In genomic region chr6:128296750-128297393, GRCm38 (mm10) we compare ENCODE assay signal across 8 mouse cellular contexts. TPM values are rescaled to one million over a fixed set of nuclear protein-coding genes. Genes with fewer than 3 reads are reported as not detected.
A peak's percentile ranks its signal among the peaks of the same experiment; 100 is the strongest.
DNase-seq lines count a peak whose midpoint lies in the region; ATAC-seq and TF ChIP-seq lines count a peak whose summit lies in the region.
"Had no signal": no experiment of that assay in that cellular context is flagged by ENCODE, and none has a peak within 500 bp of the region (broad histone marks: within the 10 kb centered on the region; RNA-seq: fewer than 3 reads in every experiment).

No protein-coding gene starts in this region.

- H3K27ac ChIP-seq in intestine, embryonic 15.5 days: 0 out of 2 replicates have a peak overlapping the region, but pooled peaks have one; percentile 32
- no peak overlapping the region for H3K27ac ChIP-seq in intestine, postnatal 0 days (ENCODE audit: low read depth, low read length)
- H3K27ac ChIP-seq in ES-Bruce4 (ENCODE audit: insufficient read depth, low read length): peak overlapping the region; percentile 80

- peaks cover 24% of the 10 kb centered on the region for H3K4me1 ChIP-seq in intestine, embryonic 15.5 days (replicated peaks)
- H3K4me1 ChIP-seq in intestine, postnatal 0 days (replicated peaks; ENCODE audit: control insufficient read depth, insufficient read depth, low read length): peaks cover 9% of the 10 kb centered on the region; the same call in 1 of the 2 replicates
- peaks cover 20% of the 10 kb centered on the region for H3K4me1 ChIP-seq in ES-Bruce4 (ENCODE audit: control insufficient read depth, insufficient read depth, low read length)

- no peak for TF ChIP-seq CTCF in intestine, postnatal 0 days (IDR thresholded peaks at IDR 0.05; ENCODE audit: low read depth)
- no peak for TF ChIP-seq CTCF in ES-Bruce4 (IDR thresholded peaks at IDR 0.05; ENCODE audit: low read depth, low read length)

- no peak overlapping the region for H3K4me3 ChIP-seq in intestine, embryonic 15.5 days (replicated peaks)
- no peak overlapping the region for H3K4me3 ChIP-seq in intestine, postnatal 0 days (ENCODE audit: low read depth, low read length)
- H3K4me3 ChIP-seq in ES-Bruce4 (ENCODE audit: low read depth, low read length): peak overlapping the region; percentile 3; the same call in 1 of the 2 replicates

- 0 out of 2 replicates have a peak overlapping the region, but pooled peaks have one; percentile 17 for H3K4me2 ChIP-seq in intestine, embryonic 15.5 days (replicated peaks)
- no peak overlapping the region for H3K4me2 ChIP-seq in intestine, postnatal 0 days (replicated peaks; ENCODE audit: low read depth)

- no peaks in the 10 kb centered on the region for H3K36me3 ChIP-seq in intestine, embryonic 15.5 days
- H3K36me3 ChIP-seq in intestine, postnatal 0 days (ENCODE audit: control insufficient read depth, insufficient read depth): no peaks in the 10 kb centered on the region
- no peaks in the 10 kb centered on the region for H3K36me3 ChIP-seq in ES-Bruce4 (ENCODE audit: control insufficient read depth, insufficient read depth, low read length, poor library complexity, severe bottlenecking)

- 0 out of 2 replicates have a peak, but pooled peaks have one; percentile 15 for ATAC-seq in intestine, embryonic 15.5 days
- no peak for ATAC-seq in intestine, postnatal 0 days

- H3K9ac ChIP-seq in intestine, embryonic 15.5 days: no peak overlapping the region
- H3K9ac ChIP-seq in intestine, postnatal 0 days (ENCODE audit: low read depth, low read length): no peak overlapping the region
- H3K9ac ChIP-seq in ES-Bruce4 (ENCODE audit: low read depth, poor library complexity, severe bottlenecking): 0 out of 2 replicates have a peak overlapping the region, but pooled peaks have one; percentile 14

- peaks cover 15% of the 10 kb centered on the region for H3K27me3 ChIP-seq in intestine, embryonic 15.5 days (replicated peaks)
- peaks cover 15% of the 10 kb centered on the region; the same call in 1 of the 2 replicates for H3K27me3 ChIP-seq in intestine, postnatal 0 days (replicated peaks; ENCODE audit: control insufficient read depth, insufficient read depth, low read length)
- H3K27me3 ChIP-seq in ES-Bruce4 (ENCODE audit: control insufficient read depth, insufficient read depth, low read length, poor library complexity, severe bottlenecking): no peaks in the 10 kb centered on the region

- peak; percentile 92 for DNase-seq in brain, adult 2 months (ENCODE audit: low read depth, low spot score)
- peak; percentile 20 for DNase-seq in gastrocnemius, postnatal 10 days
- no peak for DNase-seq in frontal cortex, postnatal 10 days (ENCODE audit: low spot score in 2 of 2)
- DNase-seq in frontal cortex, postnatal 25 days (ENCODE audit: low spot score in 2 of 2): no peak

- peak; percentile 67; the same call in 1 of the 2 replicates for TF ChIP-seq EP300 in ES-Bruce4 (IDR thresholded peaks at IDR 0.05; ENCODE audit: insufficient read depth, low read depth, low read length)

- WGBS in intestine, embryonic 15.5 days: 38% methylated on average over 11 of the region's 11 CpGs
- 34% methylated on average over 11 of the region's 11 CpGs for WGBS in intestine, postnatal 0 days

- no peaks in the 10 kb centered on the region for H3K9me3 ChIP-seq in intestine, embryonic 15.5 days
- no peaks in the 10 kb centered on the region for H3K9me3 ChIP-seq in intestine, postnatal 0 days (ENCODE audit: control insufficient read depth)
- H3K9me3 ChIP-seq in ES-Bruce4 (replicated peaks; ENCODE audit: control insufficient read depth, insufficient read depth, low read length, poor library complexity, severe bottlenecking): no peaks in the 10 kb centered on the region

- TF ChIP-seq POLR2A in ES-Bruce4 (IDR thresholded peaks at IDR 0.05; ENCODE audit: insufficient read depth, low read length): no peak

RNA-seq across cellular contexts. Expression of gene Tead4, which starts 3.8 kb away (rescaled TPM):
- 2.2 and 2.5 TPM in 2 replicates for polyA plus RNA-seq in intestine, embryonic 15.5 days (2015; fragmentation: Nextera tagmentation; extraction: Ambion mirVana)
- 1.4 and 1.5 TPM in 2 replicates for polyA plus RNA-seq in intestine, postnatal 0 days (2015; fragmentation: Nextera tagmentation; extraction: Ambion mirVana)
- 29.9 and 31.8 TPM in 2 replicates for polyA plus RNA-seq in ES-Bruce4 (2011; ENCODE audit: insufficient read depth, insufficient read length, low read depth, missing spikeins)
- 10 to 100 TPM; 13.2 to 14.5 TPM for total RNA-seq in gastrocnemius, postnatal 10 days (2021)
- total RNA-seq: neutrophil, adult 5-6 weeks had no signal

RNA-seq across cellular contexts. Expression of gene Tulp3, which starts 58.8 kb away (rescaled TPM):
- polyA plus RNA-seq in intestine, embryonic 15.5 days (2015; fragmentation: Nextera tagmentation; extraction: Ambion mirVana): 10.4 and 11.9 TPM in 2 replicates
- polyA plus RNA-seq in intestine, postnatal 0 days (2015; fragmentation: Nextera tagmentation; extraction: Ambion mirVana): 3.0 and 4.4 TPM in 2 replicates
- polyA plus RNA-seq in ES-Bruce4 (2011; ENCODE audit: insufficient read depth, insufficient read length, low read depth, missing spikeins): 49.1 and 57.4 TPM in 2 replicates
- total RNA-seq in gastrocnemius, postnatal 10 days (2021): 10 to 100 TPM in 1 of 2 experiments, 1 to 10 TPM in 1; 10.0 to 13.0 TPM

Comparison
In these comparisons a context has a peak if more than half of its experiments do, and no peak if none do; other contexts are left out.
1. DNase-seq: peak in brain, adult 2 months (single experiment) and gastrocnemius, postnatal 10 days (single experiment); none in frontal cortex, postnatal 10 days (0 of 2) and frontal cortex, postnatal 25 days (0 of 2).